Mouse (Mus musculus): ENCODE measurements around the gene Mpi. TPM values are rescaled to one million over a fixed set of nuclear protein-coding genes. Genes with fewer than 3 reads are reported as not detected.

Mpi gene
- polyA plus RNA-seq, 1 experiment from 2014 or later = 50.5 TPM

DNA sequence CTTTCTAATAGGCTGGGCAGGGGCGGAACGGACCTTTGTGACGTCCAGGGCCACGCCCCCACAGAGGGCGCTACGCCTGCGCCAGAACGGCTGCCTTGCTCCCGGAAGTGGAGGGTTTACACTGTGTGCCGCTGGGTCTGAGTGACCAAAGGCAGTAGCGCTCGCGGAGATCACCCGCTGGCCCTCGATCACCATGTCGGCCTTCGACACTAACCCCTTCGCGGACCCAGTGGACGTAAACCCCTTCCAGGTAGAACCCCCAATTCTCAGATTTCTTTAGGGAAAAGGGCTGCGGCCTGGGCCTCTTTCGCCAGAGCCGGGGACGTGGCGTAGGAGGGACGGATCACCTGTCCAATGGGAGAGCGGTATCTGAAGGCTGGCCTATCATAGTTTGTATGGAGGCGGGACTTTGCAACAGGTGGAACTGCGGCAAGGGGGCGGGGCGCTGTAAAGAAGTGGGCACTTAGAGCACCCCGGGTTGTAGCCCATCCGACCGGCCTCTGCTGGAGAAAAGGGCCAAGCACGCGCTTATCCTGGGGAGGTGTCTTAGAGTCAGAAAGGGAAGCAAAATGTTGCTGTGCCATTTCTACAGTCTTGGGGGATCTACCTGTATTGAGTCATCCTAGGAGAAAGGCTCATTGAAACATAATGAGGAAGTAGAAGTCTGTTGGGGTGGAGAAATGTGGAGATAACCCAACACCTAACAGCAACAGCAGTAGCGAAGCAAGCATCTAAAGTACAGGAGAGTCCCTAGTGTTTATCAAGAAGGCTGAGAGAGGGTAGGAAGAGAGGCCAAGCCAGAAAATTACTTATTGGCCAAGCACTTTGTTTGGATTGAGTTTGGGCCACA, 8.5 kb upstream of the Mpi start, which contains the start of gene Scamp2:
Gene Scamp2, plus strand, starts transcription at position 83 of the 850 bp plus-strand sequence.
- H3K4me3 ChIP-seq (replicated peaks) = peak within 1 kb of the TSS; percentile 83
- H3K4me2 ChIP-seq (replicated peaks) = peak within 1 kb of the TSS; percentile 79
- H3K27ac ChIP-seq (replicated peaks) = peak within 1 kb of the TSS; percentile 74
- H3K4me1 ChIP-seq = peaks cover 32% of the 10 kb centered on the region
- no peaks in the 10 kb centered on the region for H3K9me3 ChIP-seq (replicated peaks)
- no peaks in the 10 kb centered on the region for H3K36me3 ChIP-seq
- WGBS = under 1% methylated on average over 37 of the region's 37 CpGs
- peak within 1 kb of the TSS; percentile 55; the same call in 1 of the 2 replicates for H3K9ac ChIP-seq
- peak; percentile 98 for ATAC-seq (ENCODE audit: insufficient number of reproducible peaks, low FRiP score, low TSS enrichment, low read depth)
- no peaks in the 10 kb centered on the region for H3K27me3 ChIP-seq

DNA sequence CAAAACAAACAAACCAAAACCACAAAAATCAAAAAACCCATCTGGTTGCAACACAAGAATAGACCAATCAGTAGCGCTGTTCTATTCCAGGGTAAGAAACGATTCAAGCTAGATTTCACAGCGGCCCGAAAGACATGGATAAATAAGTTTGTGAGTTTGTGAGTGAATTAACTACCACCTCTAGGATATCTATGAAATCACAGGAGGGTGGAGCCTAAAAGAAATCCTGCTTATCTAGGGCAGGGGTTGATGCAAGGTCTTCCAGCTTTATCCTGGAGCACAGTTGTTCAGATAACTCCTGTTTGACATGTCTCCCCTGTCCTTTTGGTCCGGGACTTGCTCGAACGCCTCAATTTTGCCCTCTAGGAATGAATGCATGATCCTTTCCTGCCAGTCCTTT, 7.7 kb upstream of the Mpi start:
- ATAC-seq (ENCODE audit: insufficient number of reproducible peaks, low FRiP score, low TSS enrichment, low read depth) = no peak
- H3K4me2 ChIP-seq (replicated peaks) = peak overlapping the region; percentile 79
- H3K27me3 ChIP-seq = no peaks in the 10 kb centered on the region
- peak overlapping the region; percentile 55; the same call in 1 of the 2 replicates for H3K9ac ChIP-seq
- peak overlapping the region; percentile 74 for H3K27ac ChIP-seq (replicated peaks)
- peaks cover 24% of the 10 kb centered on the region for H3K4me1 ChIP-seq
- WGBS = 22% methylated on average over 7 of the region's 7 CpGs
- H3K9me3 ChIP-seq (replicated peaks) = no peaks in the 10 kb centered on the region
- H3K36me3 ChIP-seq = no peaks in the 10 kb centered on the region
- H3K4me3 ChIP-seq (replicated peaks) = peak overlapping the region; percentile 83

DNA sequence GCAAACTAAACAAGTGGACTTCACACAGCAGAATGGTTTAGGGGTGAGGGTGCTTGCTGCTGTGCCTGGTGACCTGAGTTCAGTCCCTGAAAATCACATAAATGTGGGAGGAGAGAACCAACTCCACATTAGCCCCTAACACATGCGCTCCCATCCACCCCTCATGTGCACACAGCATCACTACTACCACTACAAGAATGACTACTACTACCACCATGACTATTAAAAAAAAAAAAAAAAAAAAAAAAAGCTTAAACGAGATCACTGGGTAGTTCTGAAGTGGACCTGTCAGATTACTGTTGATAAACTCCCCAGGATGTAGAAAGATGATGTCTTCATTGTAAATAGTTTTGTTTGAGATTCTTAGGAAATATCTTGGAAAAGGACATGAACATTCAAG, 7.0 kb upstream of the Mpi start:
- H3K36me3 ChIP-seq = no peaks in the 10 kb centered on the region
- no peak overlapping the region for H3K27ac ChIP-seq (replicated peaks)
- H3K4me3 ChIP-seq (replicated peaks) = no peak overlapping the region
- H3K4me1 ChIP-seq = peaks cover 22% of the 10 kb centered on the region
- 65% methylated on average over 2 of the region's 2 CpGs for WGBS
- no peaks in the 10 kb centered on the region for H3K27me3 ChIP-seq
- no peak overlapping the region for H3K9ac ChIP-seq
- no peaks in the 10 kb centered on the region for H3K9me3 ChIP-seq (replicated peaks)
- no peak overlapping the region for H3K4me2 ChIP-seq (replicated peaks)
- ATAC-seq (ENCODE audit: insufficient number of reproducible peaks, low FRiP score, low TSS enrichment, low read depth) = no peak

DNA sequence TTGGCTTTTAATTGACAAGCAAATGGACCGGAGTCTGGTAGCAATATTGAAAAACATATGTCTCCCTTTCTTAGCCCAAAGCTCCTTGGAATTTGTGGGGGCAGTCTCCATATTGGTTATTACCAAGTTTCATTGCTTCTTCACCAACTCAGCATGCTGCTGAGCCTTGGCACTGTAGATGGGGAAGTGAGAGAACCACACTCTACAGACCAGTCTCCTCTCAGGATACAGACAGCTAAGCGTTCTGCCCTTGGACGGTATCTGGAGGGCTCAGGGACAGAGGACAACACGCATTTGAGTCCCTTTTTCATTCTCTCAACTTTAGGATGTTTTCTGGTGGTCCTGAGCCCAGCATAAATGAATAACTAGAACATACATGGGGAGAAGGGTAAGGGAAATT, 6.1 kb upstream of the Mpi start:
- Histone ChIP-seq H3K36me3 (no peaks in the 10 kb centered on the region), H3K4me2 (replicated peaks) (no peak overlapping the region), H3K9ac (no peak overlapping the region), H3K4me1 (peaks cover 22% of the 10 kb centered on the region), H3K27ac (replicated peaks) (no peak overlapping the region), H3K4me3 (replicated peaks) (no peak overlapping the region), H3K9me3 (replicated peaks) (no peaks in the 10 kb centered on the region), H3K27me3 (no peaks in the 10 kb centered on the region)
- WGBS = 76% methylated on average over 4 of the region's 4 CpGs
- ATAC-seq (ENCODE audit: insufficient number of reproducible peaks, low FRiP score, low TSS enrichment, low read depth) = no peak

DNA sequence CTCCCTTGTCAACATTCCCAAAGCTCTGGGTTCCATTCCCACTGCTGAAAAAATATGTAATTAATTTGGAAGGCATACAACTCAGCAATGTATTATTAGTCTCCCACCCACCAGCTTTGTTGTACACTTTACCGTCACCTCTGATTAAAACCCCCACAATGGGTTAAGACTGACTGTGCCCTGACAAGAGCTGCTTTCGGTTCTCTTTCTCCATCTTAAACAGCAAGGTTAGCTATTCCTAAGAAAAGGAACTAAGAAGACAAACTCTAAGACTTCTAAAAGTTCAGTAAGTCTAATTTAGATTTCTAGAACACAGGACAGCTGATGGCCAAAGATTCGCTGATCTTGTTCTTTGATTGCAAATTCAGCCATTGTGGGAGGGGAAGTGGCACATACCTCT, 4.7 kb upstream of the Mpi start:
- Histone ChIP-seq H3K27ac (replicated peaks) (no peak overlapping the region), H3K27me3 (no peaks in the 10 kb centered on the region), H3K4me1 (peaks cover 11% of the 10 kb centered on the region), H3K9me3 (replicated peaks) (no peaks in the 10 kb centered on the region), H3K36me3 (no peaks in the 10 kb centered on the region), H3K4me2 (replicated peaks) (no peak overlapping the region), H3K9ac (no peak overlapping the region), H3K4me3 (replicated peaks) (no peak overlapping the region)
- ATAC-seq (ENCODE audit: insufficient number of reproducible peaks, low FRiP score, low TSS enrichment, low read depth) = no peak
- WGBS = 72% methylated on average over 3 of the region's 3 CpGs

DNA sequence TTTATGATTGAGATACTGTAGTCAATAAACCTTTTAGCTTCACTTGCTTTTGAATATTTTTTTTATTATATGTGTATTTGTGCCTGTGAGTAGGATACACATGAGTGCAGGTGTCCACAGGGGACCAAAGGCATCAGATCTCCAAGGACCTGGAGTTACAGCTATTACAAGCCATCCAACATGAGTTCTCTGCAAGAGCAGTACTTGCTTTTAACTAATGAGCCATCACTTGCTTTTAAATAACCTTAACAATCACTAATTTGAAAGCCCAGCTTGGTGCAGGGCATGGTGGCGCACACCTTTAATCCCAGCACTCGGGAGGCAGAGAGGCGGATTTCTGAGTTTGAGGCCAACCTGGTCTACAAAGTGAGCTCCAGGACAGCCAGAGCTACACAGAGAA, 2.2 kb upstream of the Mpi start:
- Histone ChIP-seq H3K4me1 (peaks cover 7% of the 10 kb centered on the region), H3K27me3 (no peaks in the 10 kb centered on the region), H3K9ac (no peak overlapping the region), H3K36me3 (peaks cover 5% of the 10 kb centered on the region), H3K4me2 (replicated peaks) (no peak overlapping the region), H3K9me3 (replicated peaks) (no peaks in the 10 kb centered on the region), H3K4me3 (replicated peaks) (no peak overlapping the region), H3K27ac (replicated peaks) (no peak overlapping the region)
- no peak for ATAC-seq (ENCODE audit: insufficient number of reproducible peaks, low FRiP score, low TSS enrichment, low read depth)
- WGBS = 47% methylated on average over 3 of the region's 3 CpGs

DNA sequence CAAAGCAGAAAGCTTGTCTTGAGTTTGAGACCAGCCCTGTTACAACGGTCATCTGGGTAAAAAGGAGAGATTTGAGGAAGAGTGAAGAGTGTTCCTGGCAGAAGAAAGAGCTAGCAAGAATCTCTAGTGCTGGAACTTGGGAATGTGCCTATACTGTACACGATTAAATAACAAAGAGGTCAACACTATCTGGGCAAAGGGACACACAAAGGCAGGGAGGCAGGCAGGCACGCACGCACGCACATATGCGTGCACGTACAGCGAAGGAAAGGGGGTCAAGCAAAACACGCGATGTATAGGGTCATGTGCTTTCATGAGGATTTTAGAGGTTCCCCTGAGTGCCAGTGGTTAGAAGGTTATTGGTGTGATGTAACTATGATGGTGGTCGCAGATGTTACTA, 556 bp upstream of the Mpi start:
- Histone ChIP-seq H3K9ac (0 out of 2 replicates have a peak overlapping the region, but pooled peaks have one; percentile 40), H3K36me3 (peaks cover 18% of the 10 kb centered on the region), H3K4me3 (replicated peaks) (no peak overlapping the region), H3K4me1 (peaks cover 7% of the 10 kb centered on the region), H3K27ac (replicated peaks) (no peak overlapping the region), H3K4me2 (replicated peaks) (no peak overlapping the region), H3K27me3 (no peaks in the 10 kb centered on the region), H3K9me3 (replicated peaks) (no peaks in the 10 kb centered on the region)
- ATAC-seq (ENCODE audit: insufficient number of reproducible peaks, low FRiP score, low TSS enrichment, low read depth) = no peak
- 74% methylated on average over 11 of the region's 11 CpGs for WGBS

DNA sequence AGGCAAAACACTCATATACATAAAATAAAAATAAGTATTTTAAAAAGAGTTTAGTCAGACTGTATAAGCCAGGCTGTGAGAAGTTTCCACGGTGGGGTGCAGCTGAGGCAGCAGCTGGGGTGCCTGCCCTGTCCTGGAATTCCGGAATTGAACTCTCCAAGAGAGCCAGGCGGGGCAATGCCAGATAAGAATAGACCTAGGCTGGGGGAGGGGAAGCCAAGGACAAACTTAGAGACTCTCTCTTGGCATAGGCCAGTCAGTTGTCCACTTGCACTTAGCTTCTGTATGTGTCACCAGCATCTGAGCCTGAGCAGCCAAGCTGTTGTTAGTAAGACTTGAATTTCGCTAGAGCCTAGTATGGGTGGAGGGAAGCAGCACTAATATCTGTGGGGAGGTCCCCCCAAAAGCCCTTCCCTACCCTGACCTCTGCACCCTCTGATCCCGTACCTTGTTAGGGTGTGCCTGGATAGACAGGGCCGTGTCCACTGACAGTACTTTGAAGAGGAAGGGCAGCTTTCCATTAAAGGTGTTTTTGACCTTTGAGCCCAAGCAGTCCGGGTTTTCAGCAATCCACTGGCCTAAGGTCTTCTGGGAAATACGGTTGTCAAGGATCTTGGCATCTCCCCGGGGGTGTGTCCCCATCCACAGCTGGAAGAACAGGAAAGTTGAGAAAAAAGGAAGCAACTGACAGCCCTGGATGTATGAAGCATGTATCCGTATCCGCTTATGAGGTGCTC, 2.3 kb downstream of the Mpi start:
- ATAC-seq (ENCODE audit: insufficient number of reproducible peaks, low FRiP score, low TSS enrichment, low read depth) = peak; percentile 34
- no peak overlapping the region for H3K4me3 ChIP-seq (replicated peaks)

DNA sequence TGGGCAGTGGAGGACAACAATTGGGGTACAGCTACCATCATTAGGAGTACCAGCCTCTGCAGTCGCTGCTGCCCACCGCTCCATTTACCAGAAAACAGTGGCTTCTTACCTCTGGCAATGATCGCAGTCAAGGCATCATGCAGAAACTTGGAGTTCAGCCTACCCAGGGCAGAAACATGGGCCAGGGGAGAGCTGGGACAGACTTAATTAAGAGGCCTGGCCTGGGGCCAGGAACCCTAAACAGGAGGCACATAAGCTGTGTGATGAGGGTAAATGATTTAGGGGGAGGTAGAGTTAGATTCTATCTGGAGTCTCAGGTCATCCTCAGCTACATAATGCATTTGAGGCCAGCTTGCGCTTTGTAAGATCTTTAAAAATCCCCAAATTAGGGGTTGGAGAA, 3.4 kb downstream of the Mpi start:
- Histone ChIP-seq H3K4me1 (peaks cover 7% of the 10 kb centered on the region), H3K36me3 (peaks cover 49% of the 10 kb centered on the region), H3K9ac (no peak overlapping the region), H3K4me2 (replicated peaks) (no peak overlapping the region), H3K27me3 (no peaks in the 10 kb centered on the region), H3K9me3 (replicated peaks) (no peaks in the 10 kb centered on the region), H3K4me3 (replicated peaks) (no peak overlapping the region), H3K27ac (replicated peaks) (no peak overlapping the region)
- no peak for ATAC-seq (ENCODE audit: insufficient number of reproducible peaks, low FRiP score, low TSS enrichment, low read depth)
- WGBS = 94% methylated on average over 4 of the region's 4 CpGs

More for the DNA sequence above, 2.3 kb downstream of the Mpi start:
- Histone ChIP-seq H3K27ac (replicated peaks) (0 out of 2 replicates have a peak overlapping the region, but pooled peaks have one; percentile 17), H3K9me3 (replicated peaks) (no peaks in the 10 kb centered on the region), H3K9ac (no peak overlapping the region), H3K4me1 (peaks cover 7% of the 10 kb centered on the region), H3K36me3 (peaks cover 39% of the 10 kb centered on the region), H3K4me2 (replicated peaks) (no peak overlapping the region), H3K27me3 (no peaks in the 10 kb centered on the region)
- 73% methylated on average over 11 of the region's 11 CpGs for WGBS

DNA sequence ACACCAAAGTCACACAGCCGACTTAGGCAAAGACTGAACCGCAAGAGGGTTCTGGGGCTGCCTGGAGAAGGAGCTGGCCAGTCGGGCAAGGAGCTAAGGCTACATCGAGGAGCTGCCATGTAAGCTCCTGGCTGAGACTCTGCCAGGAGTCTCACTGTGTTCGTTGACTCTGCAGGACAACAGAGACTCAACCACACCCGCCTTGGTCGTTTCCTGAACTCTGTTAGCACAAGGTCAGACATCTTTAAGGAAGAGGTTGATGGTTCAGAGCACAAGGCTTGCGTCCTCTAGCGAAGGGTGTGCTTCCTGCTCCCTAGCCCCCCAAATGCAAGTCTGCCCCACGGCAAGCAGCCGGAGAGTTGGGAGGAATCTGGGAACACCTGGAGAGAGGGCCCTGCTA, 4.7 kb downstream of the Mpi start:
- no peaks in the 10 kb centered on the region for H3K9me3 ChIP-seq (replicated peaks)
- no peak overlapping the region for H3K4me3 ChIP-seq (replicated peaks)
- no peak overlapping the region for H3K9ac ChIP-seq
- no peak for ATAC-seq (ENCODE audit: insufficient number of reproducible peaks, low FRiP score, low TSS enrichment, low read depth)
- no peaks in the 10 kb centered on the region for H3K27me3 ChIP-seq
- H3K4me1 ChIP-seq = peaks cover 7% of the 10 kb centered on the region
- H3K36me3 ChIP-seq = peaks cover 62% of the 10 kb centered on the region
- 86% methylated on average over 11 of the region's 11 CpGs for WGBS
- H3K27ac ChIP-seq (replicated peaks) = no peak overlapping the region
- H3K4me2 ChIP-seq (replicated peaks) = no peak overlapping the region

DNA sequence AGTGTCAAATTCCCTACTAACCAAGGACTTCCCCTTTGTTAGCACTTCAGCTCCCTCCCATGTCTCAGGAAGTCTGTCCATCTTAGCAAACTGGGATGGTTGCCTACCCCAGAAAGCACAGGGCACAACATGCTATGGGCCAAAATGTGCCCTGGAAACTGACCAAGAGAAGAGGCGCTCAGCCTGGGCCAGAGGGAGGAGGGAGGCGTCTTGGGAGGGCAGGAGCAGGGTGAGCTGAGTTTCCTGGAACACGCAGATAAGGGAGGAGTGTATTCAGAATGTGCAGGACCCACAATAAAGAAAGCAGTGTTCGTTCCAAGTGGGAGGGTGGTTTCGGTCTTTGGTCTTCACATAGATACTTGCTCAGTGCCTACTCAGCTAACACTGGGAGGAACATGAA, 5.3 kb downstream of the Mpi start:
- H3K27me3 ChIP-seq = no peaks in the 10 kb centered on the region
- ATAC-seq (ENCODE audit: insufficient number of reproducible peaks, low FRiP score, low TSS enrichment, low read depth) = no peak
- peaks cover 68% of the 10 kb centered on the region for H3K36me3 ChIP-seq
- H3K27ac ChIP-seq (replicated peaks) = no peak overlapping the region
- H3K9me3 ChIP-seq (replicated peaks) = no peaks in the 10 kb centered on the region
- peaks cover 7% of the 10 kb centered on the region for H3K4me1 ChIP-seq
- H3K4me3 ChIP-seq (replicated peaks) = no peak overlapping the region
- H3K4me2 ChIP-seq (replicated peaks) = no peak overlapping the region
- H3K9ac ChIP-seq = no peak overlapping the region
- WGBS = 81% methylated on average over 5 of the region's 5 CpGs
